Mouse (Mus musculus) midbrain, embryonic 14.5 days (tissue): ENCODE measurements at regions not wholly inside any gene's neighbourhood (a gene's known extent, or its start where the extent isn't known, plus 50 kb on each side); places are given as distances from the start of the nearest gene placed in this dataset.

ENCODE experiments used
- ATAC-seq: fragments of 200-750 bp; cut with Nextera tagmentation; 2 replicates; pipeline ENCODE4 v1.8.0; 2017; ENCODE audit warnings: moderate number of reproducible peaks, moderate library complexity; ENCODE audit not compliant: low FRiP score, low TSS enrichment
- DNase-seq: peaks from one replicate; pipeline ENCODE4 v3.0.0-alpha.2; 2015
- H3K27ac ChIP-seq: fragments of 300-500 bp; sonication (generic); replicated peaks from 2 replicates; pipeline ENCODE4 v1.5.1; 2014; ENCODE audit warnings: mild to moderate bottlenecking, low read depth, low read length, moderate library complexity
- H3K27me3 ChIP-seq: fragments of 300-500 bp; sonication (generic); 2 replicates; pipeline ENCODE4 v1.6.1; 2014; ENCODE audit warnings: low read length, control low read depth, mixed read lengths; ENCODE audit not compliant: control insufficient read depth, insufficient read depth
- H3K36me3 ChIP-seq: fragments of 300-500 bp; sonication (generic); 2 replicates; pipeline ENCODE4 v1.6.1; 2014; ENCODE audit warnings: low read length, control low read depth; ENCODE audit not compliant: control insufficient read depth, insufficient read depth
- H3K4me1 ChIP-seq: fragments of 300-500 bp; sonication (generic); 2 replicates; pipeline ENCODE4 v1.6.1; 2014; ENCODE audit warnings: mild to moderate bottlenecking, antibody characterized with exemption, low read length, control low read depth; ENCODE audit not compliant: control insufficient read depth, insufficient read depth
- H3K4me2 ChIP-seq: fragments of 300-500 bp; sonication (generic); 2 replicates; pipeline ENCODE4 v1.6.1; 2014; ENCODE audit warnings: mild to moderate bottlenecking, low read length, moderate library complexity
- H3K4me3 ChIP-seq: fragments of 300-500 bp; sonication (generic); replicated peaks from 2 replicates; pipeline ENCODE4 v1.5.1; 2014; ENCODE audit warnings: low read depth, low read length
- H3K9ac ChIP-seq: fragments of 300-500 bp; sonication (generic); replicated peaks from 2 replicates; pipeline ENCODE4 v1.6.1; 2014; ENCODE audit warnings: mild to moderate bottlenecking, low read length, moderate library complexity
- H3K9me3 ChIP-seq: fragments of 300-500 bp; sonication (generic); 2 replicates; pipeline ENCODE4 v1.6.1; 2016; ENCODE audit warnings: low read length, control low read depth, mixed read lengths; ENCODE audit not compliant: control insufficient read depth
- WGBS: fragments of 180-500 bp; shearing (Covaris S2); extraction: QIAGEN DNeasy Blood & Tissue Kit; methylation state at CpG from one replicate; pipeline ENCODE4 v1.1.7; 2014; 5-methylcytosine and 5-hydroxymethylcytosine counted together

GRCm38 (mm10) chr9:68372726-68373125 is 280.9 kb upstream of the Rora start:
- 85% methylated on average over 4 of the region's 4 CpGs for WGBS

GRCm38 (mm10) chr9:68376222-68376621 is 277.4 kb upstream of the Rora start:
- no peaks in the 10 kb centered on the region for H3K36me3 ChIP-seq
- 95% methylated on average over 1 of the region's 1 CpGs for WGBS
- no peak for ATAC-seq

More at GRCm38 (mm10) chr9:68372726-68373125, 280.9 kb upstream of the Rora start:
- DNase-seq (no peak), ATAC-seq (no peak)
- H3K27me3 ChIP-seq = no peaks in the 10 kb centered on the region
- H3K9me3 ChIP-seq = no peaks in the 10 kb centered on the region
- no peaks in the 10 kb centered on the region for H3K36me3 ChIP-seq
- no peaks in the 10 kb centered on the region for H3K4me1 ChIP-seq
- no peak overlapping the region for H3K27ac ChIP-seq
- no peak overlapping the region for H3K9ac ChIP-seq
- H3K4me3 ChIP-seq = no peak overlapping the region
- no peak overlapping the region for H3K4me2 ChIP-seq

GRCm38 (mm10) chr9:68381871-68382270 is 271.7 kb upstream of the Rora start:
- H3K4me1 ChIP-seq = no peaks in the 10 kb centered on the region
- H3K4me3 ChIP-seq = no peak overlapping the region
- H3K9me3 ChIP-seq = no peaks in the 10 kb centered on the region
- no peaks in the 10 kb centered on the region for H3K36me3 ChIP-seq
- H3K9ac ChIP-seq = no peak overlapping the region
- DNase-seq (no peak), ATAC-seq (no peak)
- no peak overlapping the region for H3K4me2 ChIP-seq
- H3K27me3 ChIP-seq = no peaks in the 10 kb centered on the region
- no peak overlapping the region for H3K27ac ChIP-seq
- WGBS = 87% methylated on average over 6 of the region's 6 CpGs

More at GRCm38 (mm10) chr9:68376222-68376621, 277.4 kb upstream of the Rora start:
- no peaks in the 10 kb centered on the region for H3K9me3 ChIP-seq
- no peaks in the 10 kb centered on the region for H3K4me1 ChIP-seq
- no peaks in the 10 kb centered on the region for H3K27me3 ChIP-seq
- no peak for DNase-seq
- no peak overlapping the region for H3K9ac ChIP-seq
- H3K27ac ChIP-seq = no peak overlapping the region
- H3K4me3 ChIP-seq = no peak overlapping the region
- no peak overlapping the region for H3K4me2 ChIP-seq

- H3K27ac ChIP-seq = no peak overlapping the region
- no peaks in the 10 kb centered on the region for H3K4me1 ChIP-seq
- H3K4me3 ChIP-seq = no peak overlapping the region
- 60% methylated on average over 4 of the region's 4 CpGs for WGBS
- H3K4me2 ChIP-seq = no peak overlapping the region
- H3K36me3 ChIP-seq = no peaks in the 10 kb centered on the region
- no peak overlapping the region for H3K9ac ChIP-seq
- no peaks in the 10 kb centered on the region for H3K9me3 ChIP-seq
- DNase-seq (no peak), ATAC-seq (no peak)
- no peaks in the 10 kb centered on the region for H3K27me3 ChIP-seq
Measured at GRCm38 (mm10) chr9:68400930-68401329, 252.7 kb upstream of the Rora start.

- no peaks in the 10 kb centered on the region for H3K9me3 ChIP-seq
- H3K36me3 ChIP-seq = no peaks in the 10 kb centered on the region
- H3K4me3 ChIP-seq = no peak overlapping the region
- H3K9ac ChIP-seq = no peak overlapping the region
- H3K4me1 ChIP-seq = no peaks in the 10 kb centered on the region
- H3K4me2 ChIP-seq = no peak overlapping the region
- no peak for ATAC-seq
- DNase-seq = no peak
- WGBS = 73% methylated on average over 8 of the region's 8 CpGs
- no peaks in the 10 kb centered on the region for H3K27me3 ChIP-seq
- no peak overlapping the region for H3K27ac ChIP-seq
Measured at GRCm38 (mm10) chr9:68402176-68402845, 251.3 kb upstream of the Rora start.

- Histone ChIP-seq H3K4me3 (no peak overlapping the region), H3K36me3 (no peaks in the 10 kb centered on the region), H3K4me2 (no peak overlapping the region), H3K4me1 (no peaks in the 10 kb centered on the region), H3K27me3 (no peaks in the 10 kb centered on the region), H3K9me3 (no peaks in the 10 kb centered on the region), H3K9ac (no peak overlapping the region), H3K27ac (no peak overlapping the region)
- WGBS = 93% methylated on average over 3 of the region's 3 CpGs
- ATAC-seq = no peak
- DNase-seq = no peak
Measured at GRCm38 (mm10) chr9:68402981-68403380, 250.6 kb upstream of the Rora start.

- DNase-seq (no peak), ATAC-seq (no peak)
- Histone ChIP-seq H3K4me2 (no peak overlapping the region), H3K27me3 (no peaks in the 10 kb centered on the region), H3K36me3 (no peaks in the 10 kb centered on the region), H3K27ac (no peak overlapping the region), H3K4me3 (no peak overlapping the region), H3K9me3 (no peaks in the 10 kb centered on the region), H3K9ac (no peak overlapping the region), H3K4me1 (no peaks in the 10 kb centered on the region)
- 90% methylated on average over 4 of the region's 4 CpGs for WGBS
Measured at GRCm38 (mm10) chr9:68403516-68403915, 250.1 kb upstream of the Rora start.

GRCm38 (mm10) chr9:68409786-68410185 is 243.8 kb upstream of the Rora start:
- DNase-seq = no peak
- 92% methylated on average over 3 of the region's 3 CpGs for WGBS
- H3K36me3 ChIP-seq = no peaks in the 10 kb centered on the region
- H3K9ac ChIP-seq = no peak overlapping the region
- no peak overlapping the region for H3K4me2 ChIP-seq
- H3K27ac ChIP-seq = no peak overlapping the region
- H3K27me3 ChIP-seq = no peaks in the 10 kb centered on the region
- no peaks in the 10 kb centered on the region for H3K4me1 ChIP-seq
- ATAC-seq = no peak
- no peaks in the 10 kb centered on the region for H3K9me3 ChIP-seq
- H3K4me3 ChIP-seq = no peak overlapping the region

GRCm38 (mm10) chr9:68426286-68426685 is 227.3 kb upstream of the Rora start:
- DNase-seq = no peak
- ATAC-seq = no peak
- Histone ChIP-seq H3K4me2 (no peak overlapping the region), H3K27ac (no peak overlapping the region), H3K4me1 (no peaks in the 10 kb centered on the region), H3K27me3 (no peaks in the 10 kb centered on the region), H3K36me3 (no peaks in the 10 kb centered on the region), H3K9ac (no peak overlapping the region), H3K4me3 (no peak overlapping the region), H3K9me3 (no peaks in the 10 kb centered on the region)
- 83% methylated on average over 2 of the region's 2 CpGs for WGBS
